13 mouse cellular contexts compared by ENCODE assay signal in the genomic region with DNA sequence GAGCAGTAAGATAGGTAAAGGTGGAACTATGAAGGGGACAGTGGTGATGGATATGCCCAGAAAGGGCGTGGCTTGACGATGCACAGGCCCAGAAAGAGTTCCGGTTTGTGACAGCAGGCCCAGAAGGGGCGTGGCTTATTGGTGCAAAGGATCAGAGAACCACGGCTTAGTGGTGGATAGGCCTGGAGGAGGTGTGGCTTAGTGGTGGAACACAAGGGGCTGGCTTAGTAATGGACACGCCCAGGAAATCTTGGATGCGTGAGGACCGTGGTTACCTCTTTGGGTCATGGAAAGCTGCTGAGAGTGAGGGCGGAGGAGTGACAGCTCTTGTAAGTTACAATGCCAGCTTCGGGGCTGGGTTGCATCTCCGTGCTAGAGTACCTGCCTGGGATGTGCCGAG. TPM values are rescaled to one million over a fixed set of nuclear protein-coding genes. Genes with fewer than 3 reads are reported as not detected.
DNase-seq lines count a peak whose midpoint lies in the region; ATAC-seq and TF ChIP-seq lines count a peak whose summit lies in the region.
"Had no signal": no experiment of that assay in that cellular context is flagged by ENCODE, and none has a peak within 500 bp of the region (broad histone marks: within the 10 kb centered on the region; RNA-seq: fewer than 3 reads in every experiment).

No protein-coding gene starts in this region.

- H3K4me2 ChIP-seq in liver, postnatal 0 days (ENCODE audit: low read depth, low read length) = no peak overlapping the region
- no peak overlapping the region for H3K4me2 ChIP-seq in liver, embryonic 11.5 days
- no peak overlapping the region for H3K4me2 ChIP-seq in midbrain, embryonic 11.5 days
- H3K4me2 ChIP-seq: embryonic facial prominence, embryonic 12.5 days; heart, embryonic 15.5 days had no signal

- no peak for TF ChIP-seq EP300 in liver, postnatal 0 days (IDR thresholded peaks at IDR 0.05; ENCODE audit: low read depth)
- TF ChIP-seq EP300 in ES-Bruce4 (IDR thresholded peaks at IDR 0.05; ENCODE audit: insufficient read depth, low read depth, low read length) = no peak

- WGBS in liver, postnatal 0 days (ENCODE audit: insufficient replicate concordance) = 33% methylated on average over 12 of the region's 12 CpGs
- 24% methylated on average over 12 of the region's 12 CpGs for WGBS in liver, embryonic 11.5 days
- 44% methylated on average over 12 of the region's 12 CpGs for WGBS in embryonic facial prominence, embryonic 10.5 days
- WGBS in midbrain, embryonic 11.5 days = 32% methylated on average over 12 of the region's 12 CpGs

- peak; percentile 30 for DNase-seq in liver, postnatal 0 days
- DNase-seq in liver, embryonic 11.5 days (ENCODE audit: low spot score) = no peak
- DNase-seq in embryonic facial prominence, embryonic 10.5 days (ENCODE audit: low spot score) = peak; percentile 56
- DNase-seq in midbrain, embryonic 11.5 days (ENCODE audit: low spot score, missing footprints) = peak; percentile 81
- DNase-seq in layer of hippocampus, adult 18-20 months (ENCODE audit: low spot score in 2 of 2) = no peak
- DNase-seq in urinary bladder, postnatal 14 days (ENCODE audit: low spot score) = no peak
- DNase-seq in gastrocnemius, adult 18-20 months (ENCODE audit: low spot score) = no peak
- DNase-seq: spleen, adult 18-20 months had no signal

- H3K9ac ChIP-seq in liver, postnatal 0 days (replicated peaks) = no peak overlapping the region
- no peak overlapping the region for H3K9ac ChIP-seq in liver, embryonic 11.5 days (ENCODE audit: low read depth, low read length)
- H3K9ac ChIP-seq in ES-Bruce4 (ENCODE audit: low read depth, poor library complexity, severe bottlenecking) = no peak overlapping the region
- no peak overlapping the region for H3K9ac ChIP-seq in midbrain, embryonic 11.5 days (ENCODE audit: low read length)
- H3K9ac ChIP-seq: embryonic facial prominence, embryonic 12.5 days; heart, embryonic 15.5 days had no signal

- H3K27ac ChIP-seq in liver, postnatal 0 days (ENCODE audit: low read depth) = no peak overlapping the region
- no peak overlapping the region for H3K27ac ChIP-seq in liver, embryonic 11.5 days (ENCODE audit: low read depth, low read length)
- H3K27ac ChIP-seq in ES-Bruce4 (ENCODE audit: insufficient read depth, low read length) = no peak overlapping the region
- peak overlapping the region; percentile 21; the same call in 1 of the 2 replicates for H3K27ac ChIP-seq in embryonic facial prominence, embryonic 10.5 days (replicated peaks)
- H3K27ac ChIP-seq in midbrain, embryonic 11.5 days (ENCODE audit: low read depth, low read length) = no peak overlapping the region
- H3K27ac ChIP-seq: embryonic facial prominence, embryonic 12.5 days; heart, embryonic 15.5 days; left cerebral cortex, adult 2 months had no signal

- H3K36me3 ChIP-seq in liver, postnatal 0 days (replicated peaks; ENCODE audit: insufficient read depth, low read length) = no peaks in the 10 kb centered on the region
- H3K36me3 ChIP-seq in liver, embryonic 11.5 days (ENCODE audit: control insufficient read depth, insufficient read depth, low read length) = no peaks in the 10 kb centered on the region
- no peaks in the 10 kb centered on the region for H3K36me3 ChIP-seq in ES-Bruce4 (ENCODE audit: control insufficient read depth, insufficient read depth, low read length, poor library complexity, severe bottlenecking)
- H3K36me3 ChIP-seq in embryonic facial prominence, embryonic 10.5 days (replicated peaks) = no peaks in the 10 kb centered on the region
- H3K36me3 ChIP-seq in midbrain, embryonic 11.5 days (ENCODE audit: control insufficient read depth, insufficient read depth, low read length) = no peaks in the 10 kb centered on the region
- H3K36me3 ChIP-seq: embryonic facial prominence, embryonic 12.5 days; heart, embryonic 15.5 days had no signal

- no peaks in the 10 kb centered on the region for H3K4me1 ChIP-seq in liver, postnatal 0 days (ENCODE audit: insufficient read depth)
- no peaks in the 10 kb centered on the region for H3K4me1 ChIP-seq in liver, embryonic 11.5 days (replicated peaks; ENCODE audit: control insufficient read depth, insufficient read depth, low read length)
- H3K4me1 ChIP-seq in ES-Bruce4 (ENCODE audit: control insufficient read depth, insufficient read depth, low read length) = peaks cover 2% of the 10 kb centered on the region
- H3K4me1 ChIP-seq in embryonic facial prominence, embryonic 10.5 days = peaks cover 65% of the 10 kb centered on the region
- peaks cover 4% of the 10 kb centered on the region; the same call in 1 of the 2 replicates for H3K4me1 ChIP-seq in midbrain, embryonic 11.5 days (ENCODE audit: control insufficient read depth, insufficient read depth, low read length)

- H3K4me3 ChIP-seq in liver, postnatal 0 days (ENCODE audit: low read depth, low read length) = no peak overlapping the region
- H3K4me3 ChIP-seq in liver, embryonic 11.5 days (ENCODE audit: low read depth, low read length) = no peak overlapping the region
- H3K4me3 ChIP-seq in ES-Bruce4 (ENCODE audit: low read depth, low read length) = peak overlapping the region; percentile 50
- no peak overlapping the region for H3K4me3 ChIP-seq in embryonic facial prominence, embryonic 10.5 days
- no peak overlapping the region for H3K4me3 ChIP-seq in midbrain, embryonic 11.5 days (ENCODE audit: low read depth, low read length)
- H3K4me3 ChIP-seq: embryonic facial prominence, embryonic 12.5 days; heart, embryonic 15.5 days; left cerebral cortex, adult 2 months had no signal

- TF ChIP-seq POLR2A in ES-Bruce4 (IDR thresholded peaks at IDR 0.05; ENCODE audit: insufficient read depth, low read length) = no peak

- no peak for ATAC-seq in liver, postnatal 0 days
- no peak for ATAC-seq in liver, embryonic 11.5 days (replicated peaks; ENCODE audit: low FRiP score)
- peak; percentile 66 for ATAC-seq in midbrain, embryonic 11.5 days (ENCODE audit: low FRiP score)

- no peaks in the 10 kb centered on the region for H3K9me3 ChIP-seq in liver, postnatal 0 days (ENCODE audit: low read length)
- H3K9me3 ChIP-seq in liver, embryonic 11.5 days (ENCODE audit: control insufficient read depth, low read length) = no peaks in the 10 kb centered on the region
- no peaks in the 10 kb centered on the region for H3K9me3 ChIP-seq in ES-Bruce4 (replicated peaks; ENCODE audit: control insufficient read depth, insufficient read depth, low read length, poor library complexity, severe bottlenecking)
- H3K9me3 ChIP-seq in embryonic facial prominence, embryonic 10.5 days = 0 out of 2 replicates have a peak, but pooled peaks cover 2% of the 10 kb centered on the region
- no peaks in the 10 kb centered on the region for H3K9me3 ChIP-seq in midbrain, embryonic 11.5 days (ENCODE audit: control insufficient read depth, low read length)
- H3K9me3 ChIP-seq: embryonic facial prominence, embryonic 12.5 days; heart, embryonic 15.5 days had no signal

- H3K27me3 ChIP-seq in liver, postnatal 0 days (ENCODE audit: insufficient read depth, low read length) = peaks cover 7% of the 10 kb centered on the region
- H3K27me3 ChIP-seq in liver, embryonic 11.5 days (replicated peaks; ENCODE audit: control insufficient read depth, insufficient read depth, low read length) = peaks cover 18% of the 10 kb centered on the region
- H3K27me3 ChIP-seq in ES-Bruce4 (ENCODE audit: control insufficient read depth, insufficient read depth, low read length, poor library complexity, severe bottlenecking) = no peaks in the 10 kb centered on the region
- H3K27me3 ChIP-seq in embryonic facial prominence, embryonic 10.5 days (replicated peaks; ENCODE audit: low read depth, poor library complexity, severe bottlenecking) = peaks cover 31% of the 10 kb centered on the region
- H3K27me3 ChIP-seq in midbrain, embryonic 11.5 days (ENCODE audit: control insufficient read depth, insufficient read depth, low read length) = no peaks in the 10 kb centered on the region; the same call in 1 of the 2 replicates
- H3K27me3 ChIP-seq: embryonic facial prominence, embryonic 12.5 days had no signal

- TF ChIP-seq CTCF in liver, postnatal 0 days (IDR thresholded peaks at IDR 0.05; ENCODE audit: low read depth) = no peak
- TF ChIP-seq CTCF in ES-Bruce4 (IDR thresholded peaks at IDR 0.05; ENCODE audit: low read depth, low read length) = no peak

RNA-seq across cellular contexts. Expression of a gene that starts 58.2 kb away (rescaled TPM):
- polyA plus RNA-seq in liver, postnatal 0 days (2015; fragmentation: Nextera tagmentation; extraction: Ambion mirVana) = not detected in 2 replicates
- not detected in 2 replicates for polyA plus RNA-seq in liver, embryonic 11.5 days (2014; fragmentation: Nextera tagmentation; extraction: Ambion mirVana)
- not detected in 2 replicates for polyA plus RNA-seq in ES-Bruce4 (2011; ENCODE audit: insufficient read depth, insufficient read length, low read depth, missing spikeins)
- 0.06 TPM in 2 replicates for polyA plus RNA-seq in embryonic facial prominence, embryonic 10.5 days (2016; fragmentation: Nextera tagmentation; extraction: Ambion mirVana)
- 0.25 TPM in 1 of 2 replicates, not detected in the other for polyA plus RNA-seq in midbrain, embryonic 11.5 days (2014; fragmentation: Nextera tagmentation; extraction: Ambion mirVana)
- total RNA-seq in layer of hippocampus, adult 18-20 months (2021) = under 1 TPM in 1 of 2 experiments, not detected in 1; 0.22 TPM
- not detected for total RNA-seq in gastrocnemius, adult 18-20 months (2021)
- total RNA-seq: adrenal gland, adult 18-20 months had no signal
- polyA plus RNA-seq: embryonic facial prominence, embryonic 12.5 days; heart, embryonic 15.5 days had no signal

Comparison
In these comparisons a context has a peak if more than half of its experiments do, and no peak if none do; other contexts are left out.
1. DNase-seq: peak in liver, postnatal 0 days (single experiment), embryonic facial prominence, embryonic 10.5 days (single experiment) and midbrain, embryonic 11.5 days (single experiment); none in liver, embryonic 11.5 days (single experiment), layer of hippocampus, adult 18-20 months (0 of 2), urinary bladder, postnatal 14 days (single experiment) and gastrocnemius, adult 18-20 months (single experiment).